Mouse (Mus musculus) mesoderm, embryonic 11.5 days (tissue): Measurements from ENCODE around the gene Gm13272.
A peak's percentile ranks its signal among the peaks of the same experiment; 100 is the strongest.
"Not testable (repeated sequence)": the region's sequence is repeated elsewhere in the genome, so short reads cannot be mapped to it uniquely, and the experiment has no call there.

Experiments used
- DNase-seq: peaks from one replicate; pipeline ENCODE4 v3.0.0-alpha.2; 2012; ENCODE audit warnings: low read depth, low spot score

Gene Gm13272

GRCm38 (mm10) chr4:88785409-88785808, 5.8 kb downstream of the Gm13272 start, which contains the start of gene Gm13276:
Gene Gm13276, plus strand, starts transcription at chr4:88785709.
- DNase-seq = not testable (repeated sequence)

GRCm38 (mm10) chr4:88788402-88788801, 8.8 kb downstream of the Gm13272 start, which contains the start of gene Gm13277:
Gene Gm13277, plus strand, starts transcription at chr4:88788632.
- DNase-seq = not testable (repeated sequence)

DNA sequence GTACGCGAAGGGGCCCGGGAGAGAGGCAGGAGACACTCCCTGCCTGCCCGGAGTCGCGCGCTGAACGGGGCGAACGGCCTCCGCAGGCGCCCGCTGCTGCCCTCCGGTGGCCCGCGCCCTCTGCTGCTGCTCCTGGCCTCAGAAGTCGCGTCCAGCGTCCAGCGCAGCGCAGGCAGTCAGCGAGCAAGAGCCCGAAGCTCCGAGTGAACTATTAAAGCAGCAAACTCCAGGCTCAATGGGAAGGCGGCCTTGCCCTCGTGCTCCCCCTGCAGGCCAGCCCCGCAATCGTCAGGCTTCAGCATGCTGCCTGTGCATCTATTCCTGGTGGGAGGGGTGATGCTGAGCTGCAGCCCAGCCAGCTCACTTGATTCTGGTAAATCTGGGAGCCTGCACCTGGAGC, 11.6 kb downstream of the Gm13272 start, which contains the start of gene Gm13278:
Gene Gm13278, plus strand, starts transcription at position 301 of the 400 bp plus-strand sequence.
- DNase-seq = not testable (repeated sequence)

- not testable (repeated sequence) for DNase-seq
Observed at GRCm38 (mm10) chr4:88793936-88794675, 14.5 kb downstream of the Gm13272 start, which contains the start of gene Gm13275. Gene Gm13275, plus strand, starts transcription at chr4:88794487.

- DNase-seq = not testable (repeated sequence)
Observed at GRCm38 (mm10) chr4:88797097-88797496, 17.4 kb downstream of the Gm13272 start, which contains the start of gene Gm13279. Gene Gm13279, plus strand, starts transcription at chr4:88797397.

DNA sequence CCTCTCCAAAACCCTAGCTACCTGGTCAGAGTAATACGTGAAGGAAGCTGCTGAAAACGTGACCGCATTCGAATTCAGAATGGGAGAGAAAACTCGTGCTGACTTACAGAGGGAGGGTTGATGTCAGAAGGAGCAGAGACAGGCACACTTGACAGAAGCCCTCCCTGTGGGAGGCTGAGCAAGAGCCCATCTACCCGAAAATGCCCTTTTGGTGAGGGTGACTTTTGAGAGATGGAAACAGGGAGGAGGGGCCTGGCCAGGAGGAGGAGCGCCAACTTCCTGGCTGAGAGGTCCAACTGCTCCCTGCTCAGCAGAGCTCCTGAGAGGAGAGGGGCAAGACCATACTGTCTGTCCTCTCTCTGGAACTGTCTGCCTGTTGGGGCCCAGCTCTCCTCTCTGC, 19.7 kb downstream of the Gm13272 start, which contains the start of gene Gm13285:
Gene Gm13285, plus strand, starts transcription at position 301 of the 400 bp plus-strand sequence.
- DNase-seq = not testable (repeated sequence)

GRCm38 (mm10) chr4:88802954-88803353, 23.3 kb downstream of the Gm13272 start, which contains the start of gene Gm13287:
Gene Gm13287, plus strand, starts transcription at chr4:88803254.
- DNase-seq = not testable (repeated sequence)

DNA sequence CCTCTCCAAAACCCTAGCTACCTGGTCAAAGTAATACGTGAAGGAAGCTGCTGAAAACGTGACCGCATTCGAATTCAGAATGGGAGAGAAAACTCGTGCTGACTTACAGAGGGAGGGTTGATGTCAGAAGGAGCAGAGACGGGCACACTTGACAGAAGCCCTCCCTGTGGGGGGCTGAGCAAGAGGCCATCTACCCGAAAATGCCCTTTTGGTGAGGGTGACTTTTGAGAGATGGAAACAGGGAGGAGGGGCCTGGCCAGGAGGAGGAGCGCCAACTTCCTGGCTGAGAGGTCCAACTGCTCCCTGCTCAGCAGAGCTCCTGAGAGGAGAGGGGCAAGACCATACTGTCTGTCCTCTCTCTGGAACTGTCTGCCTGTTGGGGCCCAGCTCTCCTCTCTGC, 25.6 kb downstream of the Gm13272 start, which contains the start of gene Gm13288:
Gene Gm13288, plus strand, starts transcription at position 301 of the 400 bp plus-strand sequence.
- DNase-seq = not testable (repeated sequence)

DNA sequence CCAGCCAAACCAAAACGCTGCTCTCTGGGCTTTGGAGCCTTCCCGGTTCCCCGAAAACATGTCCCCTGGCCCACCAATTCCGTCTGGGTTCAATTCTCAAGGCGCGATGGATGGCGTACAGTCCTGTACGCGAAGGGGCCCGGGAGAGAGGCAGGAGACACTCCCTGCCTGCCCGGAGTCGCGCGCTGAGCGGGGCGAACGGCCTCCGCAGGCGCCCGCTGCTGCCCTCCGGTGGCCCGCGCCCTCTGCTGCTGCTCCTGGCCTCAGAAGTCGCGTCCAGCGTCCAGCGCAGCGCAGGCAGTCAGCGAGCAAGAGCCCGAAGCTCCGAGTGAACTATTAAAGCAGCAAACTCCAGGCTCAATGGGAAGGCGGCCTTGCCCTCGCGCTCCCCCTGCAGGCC, 26.1 kb downstream of the Gm13272 start:
- not testable (repeated sequence) for DNase-seq

- DNase-seq = no peak
Observed at GRCm38 (mm10) chr4:88815928-88816327, 36.3 kb downstream of the Gm13272 start, which contains the start of gene Ifna7. Gene Ifna7, plus strand, starts transcription at chr4:88816228.

GRCm38 (mm10) chr4:88819659-88820058, 40.0 kb downstream of the Gm13272 start, which contains the start of gene Ifna11:
Gene Ifna11, plus strand, starts transcription at chr4:88819959.
- no peak for DNase-seq

DNA sequence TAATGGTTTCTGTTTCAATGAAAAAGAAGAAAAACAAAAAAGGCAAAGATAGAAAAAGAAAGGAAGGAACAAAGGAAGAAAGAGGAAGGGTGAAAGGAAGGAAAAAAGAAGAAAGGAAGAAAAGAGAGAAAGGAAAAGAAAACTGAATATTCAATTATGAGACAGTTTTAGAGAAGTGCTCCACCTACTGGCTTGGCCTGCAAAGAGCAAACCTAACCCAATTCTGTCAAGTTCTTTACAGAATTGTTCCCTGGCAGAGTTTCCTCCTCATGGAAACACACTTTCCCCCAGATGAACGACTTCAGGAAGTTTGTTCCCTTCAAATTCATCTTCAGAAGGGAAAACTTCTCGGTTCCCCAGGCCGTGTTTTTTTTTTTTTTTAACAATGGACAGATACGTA, 43.3 kb downstream of the Gm13272 start:
- peak; percentile 4 for DNase-seq

- not testable (repeated sequence) for DNase-seq
Observed at GRCm38 (mm10) chr4:88827116-88827515, 47.5 kb downstream of the Gm13272 start, which contains the start of gene Ifna6. Gene Ifna6, plus strand, starts transcription at chr4:88827416.
